Mouse (Mus musculus) cerebellum, postnatal 14 days (tissue): ENCODE data around the gene Ccdc170.

Source experiments
- DNase-seq, 2 experiments: peaks; one replicate each; pipeline ENCODE4 v3.0.0; 2021; ENCODE audit warnings: mixed read lengths in 2 of 2

Ccdc170 gene

GRCm38 (mm10) chr10:4522116-4522515 lies 39.8 kb downstream of the Ccdc170 start:
- no peak for DNase-seq

DNA sequence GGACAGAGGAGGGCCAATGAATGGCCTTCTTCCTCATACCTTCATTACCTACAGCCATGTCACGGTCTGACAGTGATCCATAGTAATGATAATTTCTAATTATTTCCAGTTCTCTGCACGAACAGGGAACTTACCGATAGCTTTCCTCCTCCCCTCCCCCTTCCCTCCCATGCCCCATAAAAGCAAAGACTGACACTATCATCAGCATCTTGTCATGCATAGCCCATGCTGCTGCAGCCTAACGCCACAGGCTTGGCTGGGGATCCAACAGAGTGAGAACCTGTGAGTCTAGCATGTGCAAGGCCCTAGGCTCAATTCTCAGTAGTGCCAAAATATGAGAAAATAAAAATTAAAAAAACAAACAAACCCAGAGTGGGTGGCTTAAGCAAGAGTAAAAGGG lies 40.8 kb downstream of the Ccdc170 start:
- DNase-seq = no peak

DNA sequence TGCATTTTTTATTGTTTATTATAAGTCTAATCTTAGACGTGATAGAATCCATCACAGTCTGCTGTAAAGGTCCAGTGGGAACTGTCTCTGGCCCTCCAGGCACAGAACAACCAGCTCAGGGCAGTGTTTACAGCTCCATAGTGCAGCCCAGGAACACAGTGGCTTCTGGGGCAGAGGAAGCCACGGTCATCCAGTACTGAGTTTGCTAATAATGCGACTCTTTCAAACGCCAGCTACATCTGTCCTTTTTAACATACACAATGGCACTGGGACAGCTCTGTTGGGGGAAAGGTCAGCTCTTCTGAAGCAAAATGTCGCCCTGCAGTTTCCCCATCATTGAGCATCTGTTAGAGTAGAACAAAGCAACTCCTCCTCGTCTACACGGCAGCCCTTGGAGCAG lies 45.7 kb downstream of the Ccdc170 start:
- DNase-seq = no peak

DNA sequence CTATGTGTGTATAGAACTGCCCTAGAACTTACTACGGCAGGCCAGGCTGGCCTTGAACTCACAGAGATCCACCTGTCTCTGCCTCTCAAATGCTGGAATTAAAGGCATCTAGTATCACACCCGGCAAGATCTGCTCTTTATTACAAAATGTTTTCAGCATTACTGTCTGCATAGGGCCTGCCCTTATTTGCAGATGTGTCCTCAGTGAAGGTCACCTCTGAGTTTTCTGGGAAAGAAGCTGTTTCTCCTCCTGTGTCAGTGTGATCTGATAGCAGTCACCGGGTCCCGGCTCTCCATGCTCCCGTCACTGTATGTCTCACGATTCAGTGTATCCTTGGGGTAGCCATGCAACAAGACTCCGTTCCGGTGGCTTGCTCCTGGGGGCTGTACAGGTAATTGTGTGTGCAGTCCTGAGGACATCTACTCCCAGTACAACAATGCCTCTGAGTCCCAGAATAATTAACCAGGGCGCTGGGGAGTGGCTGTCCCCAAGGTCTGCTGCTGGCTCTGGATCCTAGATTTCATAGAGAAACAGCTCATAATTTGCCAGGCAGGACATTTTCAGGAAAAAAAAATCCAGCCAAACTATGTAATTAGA lies 48.4 kb downstream of the Ccdc170 start:
- DNase-seq = no peak

- no peak for DNase-seq
Measured at GRCm38 (mm10) chr10:4531933-4532332, 49.6 kb downstream of the Ccdc170 start.

GRCm38 (mm10) chr10:4532731-4533130 lies 50.4 kb downstream of the Ccdc170 start:
- DNase-seq = no peak

- DNase-seq = no peak
Measured at GRCm38 (mm10) chr10:4533873-4534272, 51.6 kb downstream of the Ccdc170 start.

GRCm38 (mm10) chr10:4545550-4545949 lies 63.2 kb downstream of the Ccdc170 start:
- peak in 1 of 2 experiments; percentile 22 for DNase-seq

GRCm38 (mm10) chr10:4553442-4554119 lies 71.3 kb downstream of the Ccdc170 start:
- DNase-seq = no peak

DNA sequence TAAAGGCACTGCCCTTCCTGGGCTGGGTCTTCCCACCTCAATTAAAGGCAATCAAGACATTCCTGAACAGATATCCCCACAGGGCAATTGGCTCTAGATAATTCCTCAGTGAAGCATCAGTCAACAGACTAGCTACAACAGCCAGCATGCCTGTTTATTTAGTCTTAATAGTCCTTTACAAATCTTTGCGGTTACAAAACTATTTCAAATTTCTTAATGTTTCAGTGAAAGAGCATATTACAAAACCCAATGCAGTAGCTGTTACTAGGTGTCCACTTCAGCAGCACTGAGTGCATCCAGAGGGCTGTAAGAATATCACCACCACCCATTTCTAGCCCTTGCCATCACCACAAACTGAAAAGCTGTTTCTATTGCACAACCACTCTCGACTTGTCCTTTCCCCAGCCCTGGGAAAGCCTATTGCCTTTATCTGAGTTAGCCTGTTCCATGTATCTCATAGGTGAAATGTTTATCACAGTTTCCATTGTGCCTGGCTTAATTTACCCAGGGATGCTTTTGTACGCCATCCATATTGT lies 74.6 kb downstream of the Ccdc170 start:
- no peak for DNase-seq

GRCm38 (mm10) chr10:4559132-4559531 lies 76.8 kb downstream of the Ccdc170 start:
- DNase-seq = no peak

- no peak for DNase-seq
Measured at GRCm38 (mm10) chr10:4565148-4565547, 82.8 kb downstream of the Ccdc170 start.

GRCm38 (mm10) chr10:4570778-4571177 lies 88.5 kb downstream of the Ccdc170 start:
- DNase-seq = peak; percentile 37 to 58

- peak; percentile 49 to 68 for DNase-seq
Measured at GRCm38 (mm10) chr10:4571304-4571703, 89.0 kb downstream of the Ccdc170 start.

- DNase-seq = no peak
Measured at GRCm38 (mm10) chr10:4581905-4582304, 99.6 kb downstream of the Ccdc170 start.

- no peak for DNase-seq
Measured at GRCm38 (mm10) chr10:4586691-4587090, 104.4 kb downstream of the Ccdc170 start.

GRCm38 (mm10) chr10:4589576-4589975 lies 107.3 kb downstream of the Ccdc170 start:
- peak; percentile 15 to 41 for DNase-seq

DNA sequence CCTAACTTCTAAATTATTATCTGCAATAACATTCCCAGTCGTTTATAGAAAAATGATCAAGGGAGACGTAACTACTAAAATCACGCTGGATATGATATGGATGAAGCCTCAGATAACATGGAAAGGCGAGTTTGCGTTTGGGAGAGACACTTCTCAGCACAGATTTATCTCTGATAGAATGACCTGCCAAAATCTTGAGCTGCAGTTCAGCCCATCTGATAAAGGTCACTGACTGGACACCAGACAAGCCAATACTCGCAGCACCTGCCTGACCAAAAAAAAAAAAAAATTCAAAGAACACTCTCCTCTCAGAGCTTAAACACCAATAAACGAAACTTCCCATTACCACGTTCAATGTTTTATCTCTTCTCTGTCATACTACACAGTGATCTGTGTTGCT lies 108.7 kb downstream of the Ccdc170 start:
- no peak for DNase-seq

GRCm38 (mm10) chr10:4593828-4594227 lies 111.5 kb downstream of the Ccdc170 start:
- peak in 1 of 2 experiments; percentile 40 for DNase-seq

DNA sequence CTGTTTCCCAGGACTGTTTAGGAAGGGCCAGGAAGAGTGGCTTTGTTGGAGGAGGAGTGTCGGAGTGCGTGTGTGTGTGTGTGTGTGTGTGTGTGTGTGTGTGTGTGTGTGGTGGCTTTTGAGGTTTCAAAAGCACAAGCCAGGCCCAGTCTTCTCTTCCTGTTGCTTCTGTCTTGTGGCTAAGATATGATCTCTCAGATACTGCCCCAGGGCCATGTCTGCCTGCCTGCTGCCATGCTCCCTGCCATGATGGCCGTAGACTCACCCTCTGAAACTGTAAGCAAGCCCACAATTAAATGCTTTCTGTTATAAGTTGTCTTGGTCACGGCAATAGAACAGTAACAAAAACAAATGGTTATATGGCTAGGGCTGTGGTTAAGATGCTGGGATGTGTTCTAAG lies 114.9 kb downstream of the Ccdc170 start:
- no peak for DNase-seq

DNA sequence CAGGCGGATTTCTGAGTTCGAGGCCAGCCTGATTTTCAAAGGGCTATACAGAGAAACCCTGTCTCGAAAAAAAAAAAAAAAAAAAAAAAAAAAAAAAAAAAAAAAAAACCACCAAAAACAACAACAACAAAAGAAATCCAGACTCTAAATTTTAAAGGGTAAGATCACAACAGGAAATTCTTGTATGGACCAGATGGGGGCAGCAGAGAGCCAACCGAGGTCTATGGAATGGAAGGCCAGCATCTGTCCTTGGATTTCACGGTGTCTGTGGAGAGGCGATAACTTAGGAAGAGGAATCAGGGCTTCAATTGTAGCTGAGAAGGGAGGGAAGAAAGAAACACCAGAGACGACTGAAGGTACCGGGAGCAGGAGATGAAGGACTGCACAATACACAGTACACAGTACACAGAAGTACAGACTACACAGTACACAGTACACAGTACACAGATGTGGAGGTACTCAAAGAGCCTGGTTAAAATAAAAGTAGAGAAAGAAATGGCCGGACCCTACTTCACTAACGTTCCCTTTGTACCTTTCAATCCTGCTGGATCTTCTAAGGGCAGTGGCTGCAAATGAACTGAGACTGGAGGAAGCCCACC lies 116.0 kb downstream of the Ccdc170 start:
- peak; percentile 80 to 85 for DNase-seq

DNA sequence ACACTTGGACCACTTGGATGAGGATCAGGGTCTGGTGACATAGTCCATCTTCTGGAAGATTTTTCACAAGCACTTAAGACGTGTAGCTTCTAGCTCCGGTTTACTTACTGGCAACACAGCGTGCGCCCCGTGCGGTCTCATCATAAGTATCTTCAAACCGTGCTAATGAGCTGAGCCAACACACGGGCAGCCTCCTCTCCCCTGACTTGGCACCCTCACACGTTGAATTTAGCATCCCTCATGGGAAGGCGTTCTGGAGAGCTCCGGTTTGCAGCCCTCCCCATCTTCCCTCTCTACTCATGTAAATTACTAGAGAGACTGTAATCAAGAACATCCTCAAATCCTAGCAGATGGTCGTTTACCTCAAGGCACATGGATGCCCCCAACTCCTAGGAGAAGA lies 116.6 kb downstream of the Ccdc170 start:
- DNase-seq = peak; percentile 21 to 42

GRCm38 (mm10) chr10:4599591-4599990 lies 117.3 kb downstream of the Ccdc170 start:
- peak; percentile 55 for DNase-seq
